Mouse (Mus musculus) brain, embryonic 14.5 days (tissue): ENCODE data around the gene Acoxl. TPM values are rescaled to one million over a fixed set of nuclear protein-coding genes. Genes with fewer than 3 reads are reported as not detected.
A peak's percentile ranks its signal among the peaks of the same experiment; 100 is the strongest.

Experiments
- DNase-seq: peaks from one replicate; pipeline ENCODE4 v3.0.0-alpha.2; 2011; ENCODE audit warnings: low read depth
- CTCF ChIP-seq: fragments of 200-500 bp; IDR thresholded peaks from 2 replicates; pipeline ENCODE4 v1.5.1; 2012; ENCODE audit warnings: inconsistent platforms, mild to moderate bottlenecking, moderate library complexity, borderline replicate concordance; ENCODE audit not compliant: insufficient read depth, insufficient read length; ENCODE audit errors: extremely low read depth
- POLR2A ChIP-seq: fragments of 200-500 bp; IDR thresholded peaks from 2 replicates; pipeline ENCODE4 v1.6.1; 2012; ENCODE audit warnings: mild to moderate bottlenecking, inconsistent platforms, borderline replicate concordance; ENCODE audit not compliant: poor library complexity, insufficient read depth, insufficient read length, severe bottlenecking; ENCODE audit errors: extremely low read depth
- polyA plus RNA-seq: library from polyadenylated mRNA; depleted of rRNA; stranded (reverse); fragments of >200 nt; gene quantifications from 2 replicates; pipeline ENCODE4 v1.2.3, GENCODE M21; 2012; rRNA removed

The Acoxl gene
- 0.04 and 0.05 TPM in 2 replicates for polyA plus RNA-seq

DNA sequence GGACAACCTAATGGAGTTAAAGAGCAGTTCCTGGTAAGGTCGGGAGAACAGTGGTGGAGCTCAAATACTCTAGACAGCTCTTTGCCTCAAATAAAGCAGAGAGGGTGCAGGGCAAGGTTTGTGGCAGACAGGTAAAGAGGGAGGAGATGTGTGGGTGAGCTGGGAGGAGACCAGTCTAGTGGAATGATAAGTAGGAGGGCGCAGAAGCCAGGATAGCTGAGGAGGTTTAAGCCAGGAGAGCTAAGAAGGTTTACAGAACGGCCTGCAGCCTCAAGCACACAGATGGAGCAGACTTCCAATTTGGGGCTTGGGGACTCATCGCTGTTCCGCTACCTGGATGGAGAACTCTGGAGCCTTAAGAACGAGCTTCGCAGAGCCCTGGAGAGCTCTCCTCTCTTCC lies at the start of gene Acoxl:
TSS of gene Acoxl (plus strand) at position 301 of the 400 bp plus-strand sequence.
- TF ChIP-seq POLR2A: no peak
- no peak for TF ChIP-seq CTCF
- no peak for DNase-seq

DNA sequence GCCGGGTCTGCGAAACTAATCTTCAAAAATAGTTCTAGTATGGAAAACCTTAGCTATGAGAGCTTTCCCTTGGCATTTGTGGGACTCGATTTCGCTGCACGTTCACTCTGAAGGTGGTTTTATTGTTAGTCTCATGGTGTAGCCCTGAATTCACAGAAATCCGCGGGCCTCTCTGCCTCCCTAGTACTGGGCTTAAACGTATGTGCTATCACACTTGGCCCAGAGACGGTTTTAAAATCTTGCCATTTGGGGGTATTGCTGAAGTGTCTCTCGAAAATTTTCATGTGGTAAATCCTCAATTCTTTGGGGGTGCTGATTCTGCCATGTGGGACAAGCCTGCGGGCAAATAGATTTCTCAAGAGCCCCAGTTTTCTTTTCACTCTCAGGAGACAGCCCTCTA lies 49.5 kb upstream of the Acoxl start:
- DNase-seq: no peak
- TF ChIP-seq CTCF: no peak
- no peak for TF ChIP-seq POLR2A

DNA sequence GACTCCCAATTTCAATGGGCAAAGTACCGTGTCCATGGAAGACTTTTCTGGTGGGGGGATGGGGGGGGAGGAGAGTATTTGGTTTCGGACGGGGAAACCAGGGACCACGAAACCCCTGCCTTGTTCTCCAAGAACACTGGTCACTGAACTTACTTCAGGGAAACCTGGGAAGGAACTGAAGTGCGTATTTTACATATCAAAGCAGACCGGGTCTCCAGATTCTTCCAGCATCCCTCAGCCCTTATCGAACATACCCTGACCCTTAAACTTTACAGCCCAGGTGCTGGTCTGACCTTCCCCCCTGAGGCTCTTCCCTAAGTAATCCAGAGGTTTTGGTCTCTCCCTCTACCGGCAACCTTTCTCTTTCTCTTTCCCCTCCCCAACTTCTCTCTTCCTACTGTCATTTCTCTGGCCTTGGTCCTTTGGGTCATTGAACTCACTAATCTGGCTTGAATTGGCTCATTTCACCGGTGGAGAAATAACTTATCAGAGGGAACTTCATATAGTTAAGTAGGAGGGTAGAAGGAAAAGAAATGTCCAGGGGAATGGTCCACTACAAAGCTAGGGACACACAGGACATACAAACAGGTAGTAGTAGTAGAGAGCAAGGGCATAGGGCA lies 48.9 kb upstream of the Acoxl start:
- TF ChIP-seq POLR2A: no peak
- no peak for TF ChIP-seq CTCF
- no peak for DNase-seq

- no peak for TF ChIP-seq CTCF
- peak; percentile 52; the same call in 1 of the 2 replicates for TF ChIP-seq POLR2A
- DNase-seq: peak; percentile 97
Measured at GRCm38 (mm10) chr2:127791919-127792603, 46.6 kb upstream of the Acoxl start, which contains the start of gene Mtln. Mtln (minus strand) TSS chr2:127792488.

DNA sequence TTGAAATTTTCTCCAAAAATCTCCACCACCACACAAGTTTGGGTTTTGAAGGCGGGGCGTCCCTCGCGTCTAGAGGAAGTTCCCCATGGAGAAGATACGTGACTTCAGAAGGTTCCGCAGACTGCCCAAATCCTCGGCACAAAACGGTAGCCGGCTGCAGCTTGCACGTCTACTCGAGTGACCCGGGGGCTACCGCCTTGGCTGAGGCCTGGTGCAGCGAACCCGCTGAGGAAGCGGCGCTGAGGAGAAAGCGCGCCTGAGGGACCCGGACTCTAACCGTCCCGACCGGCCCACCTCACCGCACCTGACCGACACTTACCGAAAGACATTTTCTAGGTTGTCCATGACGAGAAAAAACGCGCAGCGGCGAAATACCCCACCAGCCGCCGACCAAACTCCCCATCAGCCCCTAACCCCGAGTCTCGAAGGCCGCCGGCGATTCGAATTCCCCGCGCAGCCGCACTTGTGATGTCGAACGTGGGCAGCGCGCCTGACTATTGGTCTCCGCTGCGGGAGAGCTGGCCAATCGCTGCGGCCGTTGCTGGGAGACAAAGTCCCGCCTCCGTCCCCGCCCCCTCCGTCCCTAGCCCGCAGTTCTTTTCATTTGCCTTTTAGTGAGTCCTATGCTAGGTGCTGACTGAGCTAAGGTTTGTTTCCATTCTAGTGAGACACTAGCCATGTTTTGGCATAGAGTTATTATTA lies 7.1 kb upstream of the Acoxl start, which contains the start of gene Bub1:
TSS of gene Bub1 (minus strand) at position 465 of the 702 bp plus-strand sequence.
- TF ChIP-seq POLR2A (no peak), CTCF (no peak)
- DNase-seq: peak; percentile 98

DNA sequence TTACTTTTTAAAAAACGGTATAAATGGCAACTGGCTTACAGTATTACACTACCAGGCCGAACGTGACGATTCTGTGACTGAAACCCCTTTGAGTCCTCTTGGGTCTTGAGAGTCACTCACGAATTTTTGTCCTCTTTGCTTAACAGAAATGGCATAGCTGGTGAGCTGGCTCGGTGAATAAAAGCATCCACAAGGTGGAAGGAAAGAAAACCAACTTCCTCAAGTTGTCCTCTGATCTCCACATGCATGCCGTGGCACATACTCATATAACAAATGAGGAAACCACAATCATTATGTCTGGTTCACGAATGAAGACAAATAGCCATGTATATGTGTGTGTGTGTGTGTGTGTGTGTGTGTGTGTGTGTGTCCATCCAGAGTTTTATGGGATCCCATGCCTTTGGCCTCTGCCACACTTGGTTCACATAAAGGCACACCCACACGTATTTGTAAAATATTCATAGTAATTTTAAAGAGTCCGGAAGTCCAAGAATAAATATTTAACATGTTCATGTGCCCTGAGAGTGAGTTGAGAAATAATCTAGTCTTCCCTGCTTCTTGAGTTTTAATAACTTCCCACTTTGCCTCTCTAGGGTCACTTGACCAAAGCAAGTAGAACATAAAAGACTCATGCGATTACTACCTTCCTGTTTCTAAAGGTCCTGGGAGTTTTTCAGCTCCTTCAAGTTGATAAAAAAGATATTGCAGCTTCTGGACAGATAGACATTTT lies 6.4 kb upstream of the Acoxl start:
- peak; percentile 0 for DNase-seq
- TF ChIP-seq POLR2A (no peak), CTCF (no peak)

DNA sequence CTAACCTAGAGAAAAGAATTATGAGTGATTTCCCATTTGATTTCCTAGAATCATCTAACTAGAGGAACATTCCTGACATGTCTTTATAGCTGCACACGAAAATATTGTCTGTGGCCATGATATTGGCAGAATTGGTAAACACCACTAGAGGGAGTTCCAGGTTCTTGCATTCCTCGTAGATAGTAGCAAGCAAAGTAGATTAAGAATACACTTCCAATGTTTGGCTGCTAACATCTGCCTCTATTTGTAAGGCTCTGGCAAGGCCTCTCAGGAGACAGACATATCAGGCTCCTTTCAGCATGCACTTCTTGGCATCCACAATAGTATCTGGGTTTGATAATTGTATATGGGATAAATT lies 5.9 kb upstream of the Acoxl start:
- DNase-seq: peak; percentile 57
- TF ChIP-seq POLR2A: no peak
- peak; percentile 12; the same call in 1 of the 2 replicates for TF ChIP-seq CTCF

DNA sequence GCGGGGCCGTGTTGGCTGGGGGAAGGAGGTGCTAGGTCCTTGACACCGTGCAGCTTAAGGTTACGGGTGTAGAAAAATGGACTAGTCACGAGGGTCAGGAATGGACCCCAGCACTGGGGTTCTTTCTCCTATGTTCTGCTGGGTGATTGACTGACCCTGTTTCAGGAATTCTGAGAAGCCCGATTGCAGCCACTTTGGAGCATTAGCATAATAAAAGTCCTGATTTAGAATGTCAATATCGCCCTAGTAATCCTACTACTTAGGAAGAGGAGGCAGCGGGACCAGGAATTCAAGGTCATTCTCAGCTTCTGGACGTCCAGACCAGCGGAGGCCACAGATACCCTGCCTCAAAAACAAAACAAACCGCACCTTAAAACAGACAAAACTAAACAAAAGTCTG lies 749 bp downstream of the Acoxl start:
- DNase-seq: no peak
- no peak for TF ChIP-seq CTCF
- TF ChIP-seq POLR2A: no peak

- TF ChIP-seq CTCF (no peak), POLR2A (no peak)
- no peak for DNase-seq
Measured at GRCm38 (mm10) chr2:127841402-127841801, 2.7 kb downstream of the Acoxl start.

DNA sequence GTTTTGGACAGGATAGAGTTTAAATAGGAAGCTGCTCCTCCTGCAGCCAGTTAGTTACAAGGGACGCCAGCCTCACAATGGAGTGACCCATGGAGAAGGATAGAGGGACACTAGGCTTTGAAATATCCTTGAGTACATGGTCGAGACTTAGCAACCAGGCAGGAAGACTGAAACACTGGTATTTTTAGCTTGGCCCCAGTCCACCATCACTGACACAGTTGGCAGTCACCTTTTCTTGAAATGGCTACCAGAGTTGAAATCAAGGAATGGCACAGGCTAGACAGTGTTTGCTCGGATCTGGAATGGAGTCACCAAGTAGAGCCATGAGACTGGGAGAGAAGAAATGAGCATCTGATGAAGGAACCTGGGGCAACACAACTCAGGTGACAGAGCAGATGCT lies 3.7 kb downstream of the Acoxl start:
- TF ChIP-seq POLR2A: no peak
- no peak for TF ChIP-seq CTCF
- no peak for DNase-seq
